Comparison of ENCODE assay signal across 11 mouse cellular contexts in the genomic region with DNA sequence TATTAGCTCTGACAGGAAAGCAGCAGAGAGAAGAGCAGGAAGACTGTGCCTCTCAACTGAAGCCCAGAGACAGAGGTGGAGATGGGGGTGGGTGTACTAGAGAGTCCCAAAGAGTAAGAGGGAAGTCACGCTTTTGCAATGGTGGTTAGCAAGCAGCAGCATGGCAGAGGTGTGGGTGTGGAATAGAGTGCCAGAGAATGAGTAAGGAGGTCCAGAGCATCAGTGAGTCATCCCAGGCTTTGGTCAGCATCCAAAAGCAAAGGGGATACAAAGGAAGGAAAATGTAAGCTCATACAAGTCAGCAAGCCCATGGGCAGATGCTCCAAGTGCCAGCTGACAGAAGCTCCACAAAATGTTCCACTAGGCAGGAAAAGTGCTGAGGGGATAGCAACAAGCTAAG. TPM values are rescaled to one million over a fixed set of nuclear protein-coding genes. Genes with fewer than 3 reads are reported as not detected.
A peak's percentile ranks its signal among the peaks of the same experiment; 100 is the strongest.
DNase-seq lines count a peak whose midpoint lies in the region; TF ChIP-seq lines count a peak whose summit lies in the region.
"Had no signal": no experiment of that assay in that cellular context is flagged by ENCODE, and none has a peak within 500 bp of the region (broad histone marks: within the 10 kb centered on the region; RNA-seq: fewer than 3 reads in every experiment).

No protein-coding gene starts in this region.

- no peaks in the 10 kb centered on the region for H3K79me2 ChIP-seq in C2C12 (ENCODE audit: control insufficient read depth, insufficient read depth)

- H3K4me3 ChIP-seq in C2C12 (ENCODE audit: insufficient read depth, poor library complexity, severe bottlenecking) = no peak overlapping the region
- H3K4me3 ChIP-seq: embryonic facial prominence, embryonic 13.5 days had no signal

- peak; percentile 50 for DNase-seq in 3134 (ENCODE audit: extremely low read depth, insufficient read length, low spot score)
- peak; percentile 31 to 38 for DNase-seq in frontal cortex, postnatal 14 days (ENCODE audit: low spot score in 2 of 2)
- peak; percentile 26 to 91 for DNase-seq in left cerebral cortex, adult 8-10 months (ENCODE audit: low spot score in 2 of 2)
- no peak for DNase-seq in cerebellum, postnatal 10 days
- no peak for DNase-seq in kidney, postnatal 36 days
- DNase-seq in gastrocnemius, postnatal 4 days (ENCODE audit: low spot score in 2 of 2) = no peak
- DNase-seq in gastrocnemius, postnatal 14 days = no peak
- DNase-seq: heart, postnatal 4 days; kidney, adult 11 months had no signal

- H3ac ChIP-seq in C2C12 (ENCODE audit: control insufficient read depth, insufficient read length, low read depth) = no peak overlapping the region

- intact Hi-C loops in gastrocnemius, postnatal 14 days (cut with DNase I; ENCODE audit: low total_unique reads) = no loop called here

- H3K36me3 ChIP-seq in C2C12 (ENCODE audit: control insufficient read depth, insufficient read depth) = no peaks in the 10 kb centered on the region
- H3K36me3 ChIP-seq: embryonic facial prominence, embryonic 13.5 days had no signal

- H3K79me3 ChIP-seq in C2C12 (ENCODE audit: low read depth) = no peaks in the 10 kb centered on the region

- TF ChIP-seq CTCF in C2C12 (IDR thresholded peaks at IDR 0.05; ENCODE audit: control insufficient read depth, insufficient read depth, insufficient read length) = no peak

- H3K27me3 ChIP-seq in C2C12 (ENCODE audit: control insufficient read depth, insufficient read depth, insufficient read length) = no peaks in the 10 kb centered on the region
- H3K27me3 ChIP-seq: embryonic facial prominence, embryonic 13.5 days had no signal

TF ChIP-seq in C2C12, 6 proteins besides CTCF, POLR2A, EP300 and RAD21:
- TF ChIP-seq MAX (IDR thresholded peaks at IDR 0.05) = peak; percentile 32
- no peak for TF ChIP-seq USF1 (IDR thresholded peaks at IDR 0.05; ENCODE audit: low read depth)
- TF ChIP-seq MYOG (IDR thresholded peaks at IDR 0.05; ENCODE audit: control insufficient read depth, extremely low read depth, insufficient read length) = no peak

RNA-seq across cellular contexts. Expression of a gene that starts 47.7 kb away (rescaled TPM):
- polyA plus RNA-seq in C2C12 (2012; fragmentation: generic; extraction: Trizol) = not detected
- 100 to 1,000 TPM; 141 to 188 (median 162) TPM for total RNA-seq in left cerebral cortex, adult 8-10 months (2022)
- total RNA-seq in gastrocnemius, postnatal 4 days (2021) = 1 to 10 TPM; 2.3 to 3.4 TPM
- total RNA-seq in gastrocnemius, postnatal 14 days (2021) = 1 to 10 TPM; 1.1 to 1.6 TPM

Comparison
In these comparisons a context has a peak if more than half of its experiments do, and no peak if none do; other contexts are left out.
1. DNase-seq: peak in 3134 (single experiment), frontal cortex, postnatal 14 days (2 of 2) and left cerebral cortex, adult 8-10 months (2 of 2); none in cerebellum, postnatal 10 days (0 of 2), kidney, postnatal 36 days (0 of 2), gastrocnemius, postnatal 4 days (0 of 2) and gastrocnemius, postnatal 14 days (single experiment).
2. RNA of a gene that starts 47.7 kb away (total RNA-seq): 141 to 188 TPM in left cerebral cortex, adult 8-10 months; 2.3 to 3.4 TPM in gastrocnemius, postnatal 4 days and 1.1 to 1.6 TPM in gastrocnemius, postnatal 14 days; every median in the first group is over 10 times any median in the second.